Comparison of ENCODE assay signal across 8 mouse cellular contexts in the genomic region with DNA sequence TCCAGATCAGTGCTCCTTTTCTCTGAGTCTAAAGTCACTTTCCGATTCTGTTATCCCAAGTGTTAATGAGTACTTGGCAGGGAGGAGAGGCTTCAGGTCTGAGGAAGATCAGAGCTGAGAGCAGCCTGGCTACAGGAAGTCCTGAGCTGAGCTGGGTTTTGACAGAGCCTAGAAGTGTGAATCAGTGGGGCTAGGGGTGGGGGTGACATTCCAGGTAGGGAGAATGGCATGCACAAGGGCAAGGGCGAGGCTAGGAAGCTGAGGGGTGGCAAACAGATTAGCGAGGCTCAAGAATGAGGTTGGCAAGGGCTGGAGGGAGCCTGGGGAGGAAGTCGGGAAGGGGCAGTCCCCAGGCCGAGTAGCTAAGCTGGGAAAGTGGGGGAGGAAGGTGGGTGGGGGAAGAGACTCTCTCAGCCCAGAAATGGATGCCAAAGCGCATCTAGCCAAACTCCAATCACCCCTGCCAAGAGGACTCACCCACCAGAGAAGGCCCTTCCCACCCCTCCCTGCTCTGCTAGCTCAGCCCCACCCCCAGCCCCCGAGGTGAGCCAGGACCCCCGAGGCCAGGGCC. TPM values are rescaled to one million over a fixed set of nuclear protein-coding genes. Genes with fewer than 3 reads are reported as not detected.
DNase-seq lines count a peak whose midpoint lies in the region; ATAC-seq and TF ChIP-seq lines count a peak whose summit lies in the region.

No protein-coding gene starts in this region.

- 25% methylated on average over 8 of the region's 8 CpGs for WGBS in liver, postnatal 0 days (ENCODE audit: insufficient replicate concordance)

- H3K4me1 ChIP-seq in liver, postnatal 0 days (ENCODE audit: insufficient read depth): peaks cover 31% of the 10 kb centered on the region

- no peak overlapping the region for H3K4me3 ChIP-seq in liver, postnatal 0 days (ENCODE audit: low read depth, low read length)

- ATAC-seq in liver, postnatal 0 days: no peak; the same call in 1 of the 2 replicates
- ATAC-seq in erythroblast, adult 5-6 weeks (replicated peaks; ENCODE audit: low FRiP score, poor library complexity, severe bottlenecking): no peak

- H3K27me3 ChIP-seq in liver, postnatal 0 days (ENCODE audit: insufficient read depth, low read length): 0 out of 2 replicates have a peak, but pooled peaks cover under 1% of the 10 kb centered on the region

- DNase-seq in liver, postnatal 0 days: no peak
- DNase-seq in liver: no peak
- DNase-seq in brain, embryonic 14.5 days (ENCODE audit: low read depth): peak; percentile 60
- DNase-seq in heart, postnatal 10 days: peak; percentile 64 to 70
- DNase-seq in lung, postnatal 25 days (ENCODE audit: low spot score): peak; percentile 85
- no peak for DNase-seq in frontal cortex, adult 2 months (ENCODE audit: extremely low spot score in 1 of 2, low spot score in 1 of 2)
- no peak for DNase-seq in left cerebral cortex, adult 11 months (ENCODE audit: low spot score)

- H3K27ac ChIP-seq in liver, postnatal 0 days (ENCODE audit: low read depth): peak overlapping the region; percentile 34; the same call in 1 of the 2 replicates

- no peaks in the 10 kb centered on the region for H3K36me3 ChIP-seq in liver, postnatal 0 days (replicated peaks; ENCODE audit: insufficient read depth, low read length)

- no peak overlapping the region for H3K9ac ChIP-seq in liver, postnatal 0 days (replicated peaks)

- TF ChIP-seq POLR2A in brain, embryonic 14.5 days (IDR thresholded peaks at IDR 0.05; ENCODE audit: borderline replicate concordance, extremely low read depth, insufficient read depth, insufficient read length, poor library complexity, severe bottlenecking): no peak

- intact Hi-C loops in heart, postnatal 10 days (cut with DNase I): no loop called here

- no peak overlapping the region for H3K4me2 ChIP-seq in liver, postnatal 0 days (ENCODE audit: low read depth, low read length)

- H3K9me3 ChIP-seq in liver, postnatal 0 days (ENCODE audit: low read length): no peaks in the 10 kb centered on the region

- TF ChIP-seq EP300 in liver, postnatal 0 days (IDR thresholded peaks at IDR 0.05; ENCODE audit: low read depth): no peak

- no peak for TF ChIP-seq CTCF in liver, postnatal 0 days (IDR thresholded peaks at IDR 0.05; ENCODE audit: low read depth)
- TF ChIP-seq CTCF in brain, embryonic 14.5 days (IDR thresholded peaks at IDR 0.05; ENCODE audit: borderline replicate concordance, extremely low read depth, insufficient read depth, insufficient read length): no peak

RNA-seq across cellular contexts. Expression of a gene that starts 6.7 kb away (rescaled TPM):
- polyA plus RNA-seq in liver, postnatal 0 days (2015; fragmentation: Nextera tagmentation; extraction: Ambion mirVana): 5.3 TPM in 2 replicates
- polyA plus RNA-seq in brain, embryonic 14.5 days (2012; rRNA removed): 78.2 and 82.1 TPM in 2 replicates
- 10 to 100 TPM; 57.9 to 59.4 TPM for total RNA-seq in heart, postnatal 10 days (2021)
- 50.2 and 57.5 TPM in 2 replicates for polyA plus RNA-seq in frontal cortex, adult 2 months (2012; rRNA removed)
- 3.5 and 7.7 TPM in 2 replicates for total RNA-seq in erythroblast, adult 5-6 weeks (2015; ENCODE audit: low replicate concordance)
- 1.1 and 3.8 TPM in 2 replicates for total RNA-seq in erythroblast, adult 5-6 weeks (2017; ENCODE audit: low replicate concordance)

RNA-seq across cellular contexts. Expression of a gene that starts 59.3 kb away (rescaled TPM):
- 59.0 and 61.1 TPM in 2 replicates for polyA plus RNA-seq in liver, postnatal 0 days (2015; fragmentation: Nextera tagmentation; extraction: Ambion mirVana)
- 34.5 and 39.5 TPM in 2 replicates for polyA plus RNA-seq in brain, embryonic 14.5 days (2012; rRNA removed)
- 10 to 100 TPM; 62.0 to 71.0 TPM for total RNA-seq in heart, postnatal 10 days (2021)
- 107 and 117 TPM in 2 replicates for polyA plus RNA-seq in frontal cortex, adult 2 months (2012; rRNA removed)
- total RNA-seq in erythroblast, adult 5-6 weeks (2015; ENCODE audit: low replicate concordance): 187 and 225 TPM in 2 replicates
- total RNA-seq in erythroblast, adult 5-6 weeks (2017; ENCODE audit: low replicate concordance): 172 and 185 TPM in 2 replicates

Comparison
In these comparisons a context has a peak if more than half of its experiments do, and no peak if none do; other contexts are left out.
1. DNase-seq: peak in brain, embryonic 14.5 days (single experiment), heart, postnatal 10 days (2 of 2) and lung, postnatal 25 days (single experiment); none in liver, postnatal 0 days (single experiment), liver (single experiment), frontal cortex, adult 2 months (0 of 2) and left cerebral cortex, adult 11 months (single experiment).